Mouse (Mus musculus) heart, adult 2 months (tissue): ENCODE data around the gene Rps6ka5.

Experiments
- EP300 ChIP-seq: fragments of 200-500 bp; IDR thresholded peaks from 2 replicates; pipeline ENCODE4 v1.6.1; 2011; ENCODE audit warnings: low read depth, low read length, control low read depth; ENCODE audit not compliant: insufficient read depth
- POLR2A ChIP-seq: fragments of 200-500 bp; IDR thresholded peaks from 2 replicates; pipeline ENCODE4 v1.6.1; 2011; ENCODE audit warnings: mild to moderate bottlenecking, low read depth, low read length, control low read depth; ENCODE audit not compliant: insufficient read depth

DNA sequence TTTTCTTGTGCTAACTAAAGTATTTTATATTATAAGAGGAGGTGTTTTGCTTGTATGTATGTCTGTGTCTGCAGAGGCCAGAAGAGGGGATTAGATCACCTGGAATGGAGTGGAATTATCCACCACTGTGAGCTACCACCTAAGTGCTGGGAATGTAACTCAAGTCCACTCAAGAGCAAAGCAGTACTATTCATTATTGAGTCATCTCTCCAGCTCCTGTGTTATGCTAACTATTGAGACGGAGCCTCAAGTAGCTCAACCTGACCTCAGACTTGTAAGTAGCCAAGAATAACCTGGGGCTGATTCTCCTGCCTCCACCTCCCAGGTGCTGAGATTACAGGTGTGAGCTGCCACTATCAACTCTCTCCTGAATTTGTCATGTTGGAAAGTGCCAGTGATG is 174.8 kb downstream of the Rps6ka5 start:
- TF ChIP-seq POLR2A (no peak), EP300 (no peak)
